Mouse (Mus musculus) cerebellum, postnatal 14 days (tissue): ENCODE measurements around the gene Dnajc27.

Experiments
- DNase-seq, 2 experiments: peaks; one replicate each; pipeline ENCODE4 v3.0.0; 2021; ENCODE audit warnings: mixed read lengths in 2 of 2

Gene Dnajc27

GRCm38 (mm10) chr12:4107383-4107782 lies 25.0 kb downstream of the Dnajc27 start:
- peak; percentile 87 to 93 for DNase-seq

- no peak for DNase-seq
Measured at GRCm38 (mm10) chr12:4116132-4116531, 33.7 kb downstream of the Dnajc27 start.

DNA sequence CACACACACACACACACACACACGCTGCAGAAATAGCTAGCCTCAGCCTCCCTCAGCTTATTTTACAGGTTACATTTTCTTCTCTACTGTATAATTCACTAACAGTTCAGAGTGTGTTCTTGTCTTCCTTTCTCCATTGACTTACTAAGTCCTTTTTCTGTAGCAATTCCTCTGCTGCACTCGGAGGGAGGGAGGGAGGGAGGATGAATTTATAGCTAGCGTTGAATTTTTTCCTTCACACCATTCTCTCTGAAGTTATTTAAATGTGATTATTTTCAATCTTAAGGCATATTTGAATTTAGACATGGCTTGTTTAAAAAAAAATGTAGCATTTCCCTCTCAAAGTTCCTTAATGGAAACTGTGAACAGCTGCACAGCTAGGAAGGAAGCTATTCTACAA lies 34.8 kb downstream of the Dnajc27 start:
- no peak for DNase-seq

- no peak for DNase-seq
Measured at GRCm38 (mm10) chr12:4117579-4117978, 35.2 kb downstream of the Dnajc27 start.

GRCm38 (mm10) chr12:4127346-4127745 lies 45.0 kb downstream of the Dnajc27 start:
- DNase-seq: no peak

- peak; percentile 86 to 87 for DNase-seq
Measured at GRCm38 (mm10) chr12:4132941-4133846, 50.8 kb downstream of the Dnajc27 start, which contains the start of gene Adcy3. Gene Adcy3 (plus strand): TSS chr12:4133103.

GRCm38 (mm10) chr12:4133847-4134212 lies 51.4 kb downstream of the Dnajc27 start:
- DNase-seq: no peak

GRCm38 (mm10) chr12:4143179-4143578 lies 60.8 kb downstream of the Dnajc27 start:
- no peak for DNase-seq

GRCm38 (mm10) chr12:4150936-4151335 lies 68.6 kb downstream of the Dnajc27 start:
- DNase-seq: no peak

GRCm38 (mm10) chr12:4151969-4152368 lies 69.6 kb downstream of the Dnajc27 start:
- no peak for DNase-seq

DNA sequence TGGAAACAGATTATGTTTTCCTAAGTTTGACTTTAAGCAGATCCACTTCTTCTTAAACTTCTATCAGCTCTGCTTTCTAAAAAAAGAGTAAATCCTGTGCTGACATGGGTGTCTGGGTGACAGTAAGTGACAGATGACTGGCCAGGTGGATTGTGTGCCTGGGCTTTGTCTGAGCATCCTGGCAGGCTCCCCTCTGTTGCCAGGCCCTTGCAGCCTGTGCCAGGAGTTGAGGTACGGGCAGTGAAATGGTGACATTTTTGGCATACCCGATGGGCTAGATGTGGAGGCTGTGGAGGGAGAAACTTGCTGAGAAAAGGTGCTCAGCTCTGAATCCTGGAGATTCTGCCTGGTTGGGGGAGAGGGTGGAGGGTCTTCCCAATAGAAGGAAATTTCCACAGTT lies 75.1 kb downstream of the Dnajc27 start:
- peak; percentile 80 to 86 for DNase-seq

- no peak for DNase-seq
Measured at GRCm38 (mm10) chr12:4158179-4158578, 75.8 kb downstream of the Dnajc27 start.

- no peak for DNase-seq
Measured at GRCm38 (mm10) chr12:4158868-4159632, 76.7 kb downstream of the Dnajc27 start.
